Comparison of ENCODE assay signal across 14 mouse cellular contexts in genomic region chr3:95694808-95695703, GRCm38 (mm10). TPM values are rescaled to one million over a fixed set of nuclear protein-coding genes. Genes with fewer than 3 reads are reported as not detected.
A peak's percentile ranks its signal among the peaks of the same experiment; 100 is the strongest.
DNase-seq lines count a peak whose midpoint lies in the region; ATAC-seq lines count a peak whose summit lies in the region.
"Had no signal": no experiment of that assay in that cellular context is flagged by ENCODE, and none has a peak within 500 bp of the region (broad histone marks: within the 10 kb centered on the region; RNA-seq: fewer than 3 reads in every experiment).

No protein-coding gene starts in this region.

- peak overlapping the region; percentile 64 for H3K9ac ChIP-seq in heart, embryonic 16.5 days (ENCODE audit: low read length)
- H3K9ac ChIP-seq: hindbrain, embryonic 13.5 days; liver, embryonic 13.5 days; midbrain, embryonic 15.5 days had no signal

- peak overlapping the region; percentile 83 for H3K27ac ChIP-seq in heart, embryonic 10.5 days
- 0 out of 2 replicates have a peak overlapping the region, but pooled peaks have one; percentile 5 for H3K27ac ChIP-seq in brown adipose tissue, adult 24 weeks (replicated peaks; ENCODE audit: low read depth, low read length)
- H3K27ac ChIP-seq in heart, embryonic 16.5 days (ENCODE audit: low read length) = peak overlapping the region; percentile 95
- H3K27ac ChIP-seq: hindbrain, embryonic 13.5 days; liver, embryonic 13.5 days; midbrain, embryonic 15.5 days had no signal

- no peaks in the 10 kb centered on the region for H3K9me3 ChIP-seq in heart, embryonic 10.5 days
- H3K9me3 ChIP-seq in heart, embryonic 16.5 days (replicated peaks; ENCODE audit: control insufficient read depth, low read length) = 0 out of 2 replicates have a peak, but pooled peaks cover 2% of the 10 kb centered on the region
- H3K9me3 ChIP-seq: hindbrain, embryonic 13.5 days; liver, embryonic 13.5 days; midbrain, embryonic 15.5 days had no signal

- WGBS in heart, embryonic 10.5 days = 62% methylated on average over 11 of the region's 11 CpGs
- 50% methylated on average over 11 of the region's 11 CpGs for WGBS in heart, embryonic 16.5 days

- no peak overlapping the region for H3K4me3 ChIP-seq in heart, embryonic 10.5 days
- no peak overlapping the region for H3K4me3 ChIP-seq in brown adipose tissue, adult 24 weeks (ENCODE audit: insufficient read depth, low read depth, low read length)
- H3K4me3 ChIP-seq in heart, embryonic 16.5 days (ENCODE audit: low read length) = no peak overlapping the region
- H3K4me3 ChIP-seq: erythroblast, embryonic 14.5 days; hindbrain, embryonic 13.5 days; liver, embryonic 13.5 days; midbrain, embryonic 15.5 days had no signal

- H3K4me2 ChIP-seq in heart, embryonic 16.5 days (ENCODE audit: low read depth, low read length) = peak overlapping the region; percentile 42
- H3K4me2 ChIP-seq: hindbrain, embryonic 13.5 days; liver, embryonic 13.5 days; midbrain, embryonic 15.5 days had no signal

- no peak for DNase-seq in heart, embryonic 10.5 days (ENCODE audit: low spot score)
- no peak for DNase-seq in heart, adult 9 months (ENCODE audit: low spot score in 2 of 2)
- DNase-seq in A20 (ENCODE audit: low read depth, low spot score) = peak; percentile 81
- DNase-seq in layer of hippocampus, adult 9-10 months (ENCODE audit: low spot score) = no peak
- DNase-seq: cerebellum, adult 9-11 months; layer of hippocampus, adult 9-11 months; liver, embryonic 13.5 days; right cerebral cortex, postnatal 14 days had no signal

- H3K4me1 ChIP-seq in heart, embryonic 10.5 days = peaks cover 57% of the 10 kb centered on the region
- H3K4me1 ChIP-seq in brown adipose tissue, adult 24 weeks (ENCODE audit: control insufficient read depth, insufficient read depth, insufficient read length, low read length) = peaks cover 13% of the 10 kb centered on the region
- H3K4me1 ChIP-seq in heart, embryonic 16.5 days (ENCODE audit: control insufficient read depth, insufficient read depth, low read length) = peaks cover 53% of the 10 kb centered on the region
- H3K4me1 ChIP-seq: midbrain, embryonic 15.5 days had no signal

- no peaks in the 10 kb centered on the region for H3K27me3 ChIP-seq in heart, embryonic 10.5 days (ENCODE audit: insufficient read depth, poor library complexity, severe bottlenecking)
- no peaks in the 10 kb centered on the region for H3K27me3 ChIP-seq in heart, embryonic 16.5 days (ENCODE audit: control insufficient read depth, insufficient read depth, low read length)
- H3K27me3 ChIP-seq: hindbrain, embryonic 13.5 days; liver, embryonic 13.5 days; midbrain, embryonic 15.5 days had no signal

- peak; percentile 64 for ATAC-seq in heart, embryonic 16.5 days (replicated peaks; ENCODE audit: extremely low read depth, insufficient read depth, low FRiP score)
- ATAC-seq in granulocyte monocyte progenitor cell, adult 5-6 weeks (replicated peaks; ENCODE audit: poor library complexity, severe bottlenecking) = no peak
- ATAC-seq: midbrain, embryonic 15.5 days had no signal

- H3K36me3 ChIP-seq in heart, embryonic 10.5 days = no peaks in the 10 kb centered on the region
- H3K36me3 ChIP-seq in heart, embryonic 16.5 days (ENCODE audit: control insufficient read depth, insufficient read depth) = no peaks in the 10 kb centered on the region
- H3K36me3 ChIP-seq: hindbrain, embryonic 13.5 days; midbrain, embryonic 15.5 days had no signal

RNA-seq across cellular contexts. Expression of gene Adamtsl4, which starts 7.3 kb away (rescaled TPM):
- polyA plus RNA-seq in heart, embryonic 10.5 days (2016; fragmentation: Nextera tagmentation; extraction: Ambion mirVana) = 4.2 and 5.7 TPM in 2 replicates
- 2.5 and 6.6 TPM in 2 replicates for polyA plus RNA-seq in brown adipose tissue, adult 24 weeks (2012; ENCODE audit: insufficient read depth, insufficient read length, missing spikeins)
- polyA plus RNA-seq in heart, embryonic 16.5 days (2015; fragmentation: Nextera tagmentation; extraction: Ambion mirVana) = 8.5 and 13.7 TPM in 2 replicates
- 0.23 and 1.4 TPM in 2 replicates for total RNA-seq in granulocyte monocyte progenitor cell, adult 5-6 weeks (2014; fragmentation: Nextera tagmentation)
- 0.17 TPM in 1 of 2 replicates, not detected in the other for total RNA-seq in granulocyte monocyte progenitor cell, adult 5-6 weeks (2017)

RNA-seq across cellular contexts. Expression of gene Mcl1, which starts 36.5 kb away (rescaled TPM):
- 37.7 and 50.2 TPM in 2 replicates for polyA plus RNA-seq in heart, embryonic 10.5 days (2016; fragmentation: Nextera tagmentation; extraction: Ambion mirVana)
- polyA plus RNA-seq in brown adipose tissue, adult 24 weeks (2012; ENCODE audit: insufficient read depth, insufficient read length, missing spikeins) = 56.1 and 61.6 TPM in 2 replicates
- polyA plus RNA-seq in heart, embryonic 16.5 days (2015; fragmentation: Nextera tagmentation; extraction: Ambion mirVana) = 31.9 and 38.3 TPM in 2 replicates
- 88.5 and 94.4 TPM in 2 replicates for total RNA-seq in granulocyte monocyte progenitor cell, adult 5-6 weeks (2014; fragmentation: Nextera tagmentation)
- total RNA-seq in granulocyte monocyte progenitor cell, adult 5-6 weeks (2017) = 123 and 124 TPM in 2 replicates

RNA-seq across cellular contexts. Expression of gene Ecm1, which starts 44.3 kb away (rescaled TPM):
- 76.8 and 109 TPM in 2 replicates for polyA plus RNA-seq in heart, embryonic 10.5 days (2016; fragmentation: Nextera tagmentation; extraction: Ambion mirVana)
- polyA plus RNA-seq in brown adipose tissue, adult 24 weeks (2012; ENCODE audit: insufficient read depth, insufficient read length, missing spikeins) = 41.5 and 48.8 TPM in 2 replicates
- polyA plus RNA-seq in heart, embryonic 16.5 days (2015; fragmentation: Nextera tagmentation; extraction: Ambion mirVana) = 44.1 and 49.2 TPM in 2 replicates
- 5.6 and 10.4 TPM in 2 replicates for total RNA-seq in granulocyte monocyte progenitor cell, adult 5-6 weeks (2014; fragmentation: Nextera tagmentation)
- total RNA-seq in granulocyte monocyte progenitor cell, adult 5-6 weeks (2017) = 0.30 TPM in 1 of 2 replicates, not detected in the other

Comparison
In these comparisons a context has a peak if more than half of its experiments do, and no peak if none do; other contexts are left out.
1. H3K27ac ChIP-seq: peak in every context shown above with its lines; median percentile 95 in heart, embryonic 16.5 days; 83 in heart, embryonic 10.5 days; 5 in brown adipose tissue, adult 24 weeks.